Mouse (Mus musculus): Measurements from ENCODE around the gene Akr1c18.

The Akr1c18 gene

DNA sequence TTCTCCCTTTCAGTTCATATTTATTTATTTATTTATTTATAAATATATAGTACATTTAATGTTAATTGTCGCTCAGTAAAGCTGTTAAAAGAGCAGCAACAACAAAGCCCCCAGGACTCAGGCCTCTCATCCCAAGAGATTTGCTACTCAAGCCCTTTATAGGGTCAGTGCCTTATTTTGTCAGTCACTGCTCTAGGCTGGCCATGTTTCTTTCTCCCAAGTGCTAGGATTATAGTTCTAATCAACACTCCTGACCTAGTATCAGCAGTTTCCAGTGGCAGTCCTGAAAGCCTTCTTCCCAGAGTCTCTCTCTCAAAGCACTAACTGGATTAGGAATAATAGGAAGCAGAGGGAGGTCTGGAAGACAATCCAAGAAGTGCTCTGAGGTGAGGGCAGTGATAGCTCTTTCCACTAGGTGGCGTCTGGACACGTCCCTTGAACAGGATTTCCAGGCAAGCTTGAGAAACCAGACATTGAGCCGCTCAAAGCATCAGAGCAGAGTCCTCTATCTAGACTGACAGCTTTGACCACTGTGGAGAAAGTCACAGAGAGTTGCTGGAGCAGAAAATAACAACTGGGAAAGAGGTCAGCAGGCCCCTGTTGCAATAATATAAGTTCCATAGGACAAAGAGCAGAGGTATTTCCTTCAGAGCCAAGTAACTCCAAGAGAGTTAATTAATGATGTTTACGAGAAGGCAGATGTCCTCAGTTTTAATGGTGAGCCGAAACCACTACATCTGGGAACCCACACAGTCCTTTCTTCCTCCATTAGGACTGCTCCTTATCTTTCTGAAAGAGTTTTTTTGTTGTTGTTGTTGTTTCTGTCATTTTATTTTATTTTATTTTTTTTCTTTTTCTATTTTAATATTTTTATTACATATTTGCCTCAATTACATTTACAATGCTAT is 39.9 kb downstream of the Akr1c18 start:
- DNase-seq (ENCODE audit: inconsistent age in 2 of 2, low spot score in 1 of 2): peak; percentile 37 to 83

- no peak for DNase-seq (ENCODE audit: inconsistent age in 2 of 2, low spot score in 1 of 2)
These were observed 47.7 kb downstream of the Akr1c18 start for GRCm38 (mm10) chr13:4102721-4103120.

DNA sequence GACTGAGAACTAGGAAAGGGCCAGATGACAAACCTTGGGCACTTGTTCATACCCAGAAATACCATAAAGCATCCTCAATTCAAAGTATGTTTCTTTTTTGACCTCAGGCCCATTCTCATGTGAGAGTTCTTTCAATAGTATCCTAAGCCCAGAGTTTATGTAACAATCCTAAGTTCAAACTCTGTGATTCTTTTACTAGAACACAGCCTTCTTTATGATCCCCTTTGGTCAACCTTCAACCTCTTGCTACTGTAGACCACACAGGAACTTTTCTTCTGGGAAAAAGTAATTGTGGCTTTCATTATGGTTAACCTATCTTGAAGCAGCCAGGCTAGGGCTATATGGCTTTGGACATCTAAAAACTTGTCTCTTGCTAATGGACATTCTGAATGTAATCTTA is 48.8 kb downstream of the Akr1c18 start:
- no peak for DNase-seq (ENCODE audit: inconsistent age in 2 of 2, low spot score in 1 of 2)
